Mouse (Mus musculus) G1E (cell line): Measurements from ENCODE around the gene Neurl2.
"Not testable (repeated sequence)": the region's sequence is repeated elsewhere in the genome, so short reads cannot be mapped to it uniquely, and the experiment has no call there.

Experiments
- CTCF ChIP-seq: IDR thresholded peaks from 2 replicates; pipeline ENCODE4 v1.5.1; 2012; ENCODE audit warnings: low read depth, low read length, inconsistent platforms, mixed read lengths
- GATA1 ChIP-seq: IDR thresholded peaks from 2 replicates; pipeline ENCODE4 v1.6.1; 2012; ENCODE audit warnings: borderline replicate concordance, low read length, inconsistent platforms, mixed read lengths
- GATA2 ChIP-seq: IDR thresholded peaks from 2 replicates; pipeline ENCODE4 v1.6.1; 2012; ENCODE audit warnings: low read depth, low read length, inconsistent platforms, borderline replicate concordance
- POLR2AphosphoS5 ChIP-seq: IDR thresholded peaks from 2 replicates; pipeline ENCODE4 v1.6.1; 2012; ENCODE audit warnings: low read depth, low read length, inconsistent platforms; ENCODE audit not compliant: insufficient replicate concordance
- TAL1 ChIP-seq: conservative IDR thresholded peaks from 2 replicates; pipeline ENCODE4 v1.6.1; 2012; ENCODE audit warnings: low read depth, low read length, inconsistent platforms, mixed read lengths

DNA sequence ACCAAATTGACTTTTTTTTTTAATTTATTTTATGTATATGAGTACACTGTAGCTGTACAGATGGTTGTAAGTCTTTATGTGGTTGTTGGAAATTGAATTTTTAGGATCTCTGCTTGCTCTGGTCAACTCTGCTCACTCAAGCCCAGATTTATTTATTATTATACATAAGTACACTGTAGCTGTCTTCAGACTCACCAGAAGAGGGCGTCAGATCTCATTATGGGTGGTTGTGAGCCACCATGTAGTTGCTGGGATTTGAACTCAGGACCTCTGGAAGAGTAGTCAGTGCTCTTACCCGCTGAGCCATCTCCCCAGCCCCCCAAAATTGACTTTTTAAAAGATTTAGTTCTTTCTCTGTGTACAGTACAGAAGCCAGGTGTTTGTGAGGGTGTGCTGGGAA, 42.4 kb upstream of the Neurl2 start:
- TF ChIP-seq TAL1, CTCF, POLR2AphosphoS5, GATA1, GATA2: not testable (repeated sequence)
